Mouse (Mus musculus) hindbrain, embryonic 12.5 days (tissue): Measurements from ENCODE around the gene Mki67. TPM values are rescaled to one million over a fixed set of nuclear protein-coding genes. Genes with fewer than 3 reads are reported as not detected.
"Not testable (repeated sequence)": the region's sequence is repeated elsewhere in the genome, so short reads cannot be mapped to it uniquely, and the experiment has no call there.

Source experiments
- ATAC-seq: fragments of 200-750 bp; cut with Nextera tagmentation; 2 replicates; pipeline ENCODE4 v1.8.0; 2017; ENCODE audit warnings: moderate TSS enrichment; ENCODE audit not compliant: low FRiP score
- H3K27ac ChIP-seq: fragments of 300-500 bp; sonication (generic); 2 replicates; pipeline ENCODE4 v1.5.1; 2016; ENCODE audit warnings: mild to moderate bottlenecking
- H3K27me3 ChIP-seq: fragments of 300-500 bp; sonication (generic); 2 replicates; pipeline ENCODE4 v1.6.1; 2016; ENCODE audit warnings: mild to moderate bottlenecking
- H3K36me3 ChIP-seq: fragments of 300-500 bp; sonication (generic); 2 replicates; pipeline ENCODE4 v1.6.1; 2016; ENCODE audit warnings: mild to moderate bottlenecking
- H3K4me1 ChIP-seq: fragments of 300-500 bp; sonication (generic); 2 replicates; pipeline ENCODE4 v1.6.1; 2016
- H3K4me2 ChIP-seq: fragments of 300-500 bp; sonication (generic); replicated peaks from 2 replicates; pipeline ENCODE4 v1.6.1; 2016; ENCODE audit warnings: mild to moderate bottlenecking
- H3K4me3 ChIP-seq: fragments of 300-500 bp; sonication (generic); 2 replicates; pipeline ENCODE4 v1.5.1; 2016; ENCODE audit warnings: mild to moderate bottlenecking
- H3K9ac ChIP-seq: fragments of 300-500 bp; sonication (generic); 2 replicates; pipeline ENCODE4 v1.6.1; 2016; ENCODE audit warnings: mild to moderate bottlenecking, moderate library complexity
- H3K9me3 ChIP-seq: fragments of 300-500 bp; sonication (generic); replicated peaks from 2 replicates; pipeline ENCODE4 v1.6.1; 2016; ENCODE audit warnings: mild to moderate bottlenecking
- WGBS: fragments of 180-500 bp; shearing (Covaris S2); methylation state at CpG from one replicate; pipeline ENCODE4 v1.1.7; 2016; 5-methylcytosine and 5-hydroxymethylcytosine counted together
- polyA plus RNA-seq: library from polyadenylated mRNA; unstranded; fragments of >200 nt; fragmentation: Nextera tagmentation; extraction: Ambion mirVana; gene quantifications from 2 replicates; pipeline ENCODE4 v1.2.1, GENCODE M21; 2016

Mki67 gene
- polyA plus RNA-seq, 1 experiment from 2014 or later: 37.0 TPM

DNA sequence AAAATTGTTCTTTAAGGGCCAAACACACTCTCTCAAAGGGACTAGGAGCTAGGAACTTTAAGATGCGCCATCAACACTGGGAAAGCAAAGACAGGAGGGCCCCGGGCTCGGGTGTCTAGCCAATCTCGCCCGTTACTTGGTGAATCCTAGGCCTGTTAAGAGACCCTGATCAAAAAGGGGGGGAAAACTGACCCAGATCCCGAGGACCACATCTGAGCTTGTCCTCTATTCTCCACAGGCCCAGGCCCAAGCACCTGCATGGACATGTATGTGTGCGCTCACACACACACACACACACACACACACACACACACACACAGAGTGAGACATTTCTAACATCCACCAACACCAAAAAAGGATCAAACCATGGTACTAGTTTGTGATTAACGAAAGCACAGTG is 2.8 kb downstream of the Mki67 start:
- 77% methylated on average over 8 of the region's 8 CpGs for WGBS
- Histone ChIP-seq H3K4me2 (peak overlapping the region; percentile 93), H3K9me3 (no peaks in the 10 kb centered on the region), H3K4me3 (peak overlapping the region; percentile 69), H3K27me3 (no peaks in the 10 kb centered on the region), H3K4me1 (peaks cover 24% of the 10 kb centered on the region), H3K27ac (no peak overlapping the region), H3K36me3 (0 out of 2 replicates have a peak, but pooled peaks cover 9% of the 10 kb centered on the region), H3K9ac (no peak overlapping the region)
- ATAC-seq: no peak

- Histone ChIP-seq H3K4me1 (peaks cover 24% of the 10 kb centered on the region), H3K9me3 (no peaks in the 10 kb centered on the region), H3K27ac (no peak overlapping the region), H3K4me3 (no peak overlapping the region), H3K4me2 (peak overlapping the region; percentile 93; the same call in 1 of the 2 replicates), H3K27me3 (no peaks in the 10 kb centered on the region), H3K9ac (no peak overlapping the region), H3K36me3 (peaks cover 15% of the 10 kb centered on the region)
- ATAC-seq: no peak
- WGBS: 84% methylated on average over 1 of the region's 1 CpGs
These were observed 3.6 kb downstream of the Mki67 start for GRCm38 (mm10) chr7:135712534-135712933.

DNA sequence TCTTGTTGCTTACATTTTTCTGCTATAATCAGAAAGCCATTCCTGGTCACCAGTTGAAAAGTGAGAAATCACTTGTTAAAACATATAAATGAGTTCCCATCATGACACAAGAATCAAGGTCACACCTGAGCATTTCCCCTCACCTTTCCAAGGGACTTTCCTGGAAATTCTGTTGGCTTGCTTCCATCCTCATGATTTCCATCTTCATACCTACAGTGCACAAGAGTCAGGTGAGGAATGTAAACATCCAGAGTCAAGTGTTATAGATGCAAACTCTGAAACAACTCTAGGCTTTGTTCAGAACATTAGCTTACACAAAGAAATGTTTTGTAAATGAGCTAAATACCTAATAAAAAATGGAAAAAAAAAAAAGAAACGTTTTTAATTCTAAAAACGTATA is 5.5 kb downstream of the Mki67 start:
- ATAC-seq: no peak
- 82% methylated on average over 2 of the region's 2 CpGs for WGBS
- H3K27ac ChIP-seq: no peak overlapping the region
- H3K9ac ChIP-seq: no peak overlapping the region
- no peak overlapping the region for H3K4me3 ChIP-seq
- no peak overlapping the region for H3K4me2 ChIP-seq
- peaks cover 23% of the 10 kb centered on the region for H3K4me1 ChIP-seq
- H3K36me3 ChIP-seq: peaks cover 32% of the 10 kb centered on the region
- H3K27me3 ChIP-seq: no peaks in the 10 kb centered on the region
- H3K9me3 ChIP-seq: no peaks in the 10 kb centered on the region

- no peak overlapping the region for H3K27ac ChIP-seq
- 93% methylated on average over 6 of the region's 6 CpGs for WGBS
- H3K36me3 ChIP-seq: peaks cover 62% of the 10 kb centered on the region
- no peaks in the 10 kb centered on the region for H3K9me3 ChIP-seq
- no peaks in the 10 kb centered on the region for H3K4me1 ChIP-seq
- no peak overlapping the region for H3K9ac ChIP-seq
- no peak overlapping the region for H3K4me2 ChIP-seq
- H3K4me3 ChIP-seq: no peak overlapping the region
- H3K27me3 ChIP-seq: no peaks in the 10 kb centered on the region
- ATAC-seq: no peak
These were observed 10.4 kb downstream of the Mki67 start for GRCm38 (mm10) chr7:135705753-135706152.

DNA sequence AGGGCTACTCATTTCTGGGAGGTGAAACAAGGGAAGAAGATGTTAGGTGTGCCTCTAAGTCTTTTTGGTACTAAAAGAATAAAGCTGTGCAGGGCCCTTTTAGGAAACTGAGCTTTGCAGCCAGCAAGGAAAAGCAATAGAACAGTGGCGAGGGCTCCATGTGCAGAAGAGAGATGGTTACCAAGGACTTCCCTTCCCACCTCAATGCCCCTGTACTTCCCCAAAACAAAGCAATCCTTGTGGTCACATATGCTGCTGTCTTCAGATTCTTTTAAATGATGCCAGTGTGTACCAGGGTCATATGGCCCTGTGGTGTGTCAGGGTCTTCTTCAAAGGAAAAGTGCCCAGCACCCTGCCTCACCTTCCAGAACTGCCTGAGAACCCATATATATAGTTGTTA is 11.1 kb downstream of the Mki67 start:
- H3K9ac ChIP-seq: no peak overlapping the region
- H3K27ac ChIP-seq: no peak overlapping the region
- no peak overlapping the region for H3K4me3 ChIP-seq
- no peaks in the 10 kb centered on the region for H3K4me1 ChIP-seq
- H3K36me3 ChIP-seq: peaks cover 69% of the 10 kb centered on the region
- H3K4me2 ChIP-seq: no peak overlapping the region
- no peak for ATAC-seq
- H3K27me3 ChIP-seq: no peaks in the 10 kb centered on the region
- no peaks in the 10 kb centered on the region for H3K9me3 ChIP-seq
- WGBS: 92% methylated on average over 1 of the region's 1 CpGs

- no peak for ATAC-seq
- H3K4me2 ChIP-seq: no peak overlapping the region
- H3K9ac ChIP-seq: no peak overlapping the region
- H3K36me3 ChIP-seq: peaks cover 74% of the 10 kb centered on the region
- H3K27ac ChIP-seq: no peak overlapping the region
- no peaks in the 10 kb centered on the region for H3K27me3 ChIP-seq
- 96% methylated on average over 8 of the region's 8 CpGs for WGBS
- no peaks in the 10 kb centered on the region for H3K9me3 ChIP-seq
- H3K4me3 ChIP-seq: no peak overlapping the region
- H3K4me1 ChIP-seq: no peaks in the 10 kb centered on the region
These were observed 11.9 kb downstream of the Mki67 start for GRCm38 (mm10) chr7:135704251-135704650.

DNA sequence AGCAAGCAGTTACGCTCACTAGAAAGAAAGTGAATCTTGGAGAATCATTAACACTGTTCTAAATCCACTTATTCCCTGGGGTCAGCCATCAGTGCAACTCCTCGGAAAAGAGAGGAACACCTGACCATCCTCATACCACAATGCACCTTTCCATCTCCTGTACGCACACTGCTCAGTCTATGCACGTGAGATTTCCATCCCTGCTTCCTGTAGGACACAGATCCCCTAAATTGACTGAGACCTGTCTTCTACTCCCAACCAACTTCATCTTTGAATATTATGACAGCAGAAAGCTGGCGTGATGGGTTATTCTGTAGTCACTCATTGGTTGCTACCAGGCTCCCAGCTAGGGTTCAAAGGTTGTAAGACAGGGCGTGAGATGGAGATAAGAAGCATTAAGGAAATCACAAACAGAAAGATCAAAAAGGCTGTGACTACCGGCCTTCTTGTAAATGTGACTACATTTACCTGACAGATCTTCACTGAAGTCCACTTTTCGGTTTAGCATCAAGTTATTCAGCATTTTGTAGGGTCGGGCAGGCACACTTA is 12.5 kb downstream of the Mki67 start:
- Histone ChIP-seq H3K9ac (no peak overlapping the region), H3K9me3 (no peaks in the 10 kb centered on the region), H3K27me3 (no peaks in the 10 kb centered on the region), H3K4me3 (no peak overlapping the region), H3K27ac (no peak overlapping the region), H3K4me2 (no peak overlapping the region), H3K36me3 (peaks cover 74% of the 10 kb centered on the region), H3K4me1 (no peaks in the 10 kb centered on the region)
- ATAC-seq: no peak
- WGBS: 95% methylated on average over 9 of the region's 9 CpGs

- ATAC-seq, H3K4me1 ChIP-seq, H3K9me3 ChIP-seq, H3K27me3 ChIP-seq, H3K4me3 ChIP-seq, H3K4me2 ChIP-seq, H3K27ac ChIP-seq, H3K9ac ChIP-seq: not testable (repeated sequence)
- WGBS: 89% methylated on average over 6 of the region's 6 CpGs
- peaks cover 73% of the 10 kb centered on the region for H3K36me3 ChIP-seq
These were observed 16.8 kb downstream of the Mki67 start for GRCm38 (mm10) chr7:135699351-135699750.

GRCm38 (mm10) chr7:135698362-135698761 is 17.8 kb downstream of the Mki67 start:
- Histone ChIP-seq H3K27ac (no peak overlapping the region), H3K9ac (no peak overlapping the region), H3K36me3 (peaks cover 70% of the 10 kb centered on the region), H3K4me2 (no peak overlapping the region), H3K4me3 (no peak overlapping the region), H3K4me1 (no peaks in the 10 kb centered on the region), H3K9me3 (no peaks in the 10 kb centered on the region), H3K27me3 (no peaks in the 10 kb centered on the region)
- 100% methylated on average over 2 of the region's 2 CpGs for WGBS
- ATAC-seq: no peak

- WGBS: 98% methylated on average over 5 of the region's 5 CpGs
- ATAC-seq, H3K27ac ChIP-seq, H3K27me3 ChIP-seq, H3K4me3 ChIP-seq, H3K9ac ChIP-seq, H3K4me1 ChIP-seq, H3K4me2 ChIP-seq, H3K9me3 ChIP-seq: not testable (repeated sequence)
- peaks cover 71% of the 10 kb centered on the region for H3K36me3 ChIP-seq
These were observed 19.0 kb downstream of the Mki67 start for GRCm38 (mm10) chr7:135697021-135697740.

GRCm38 (mm10) chr7:135696127-135696526 is 20.0 kb downstream of the Mki67 start:
- no peak for ATAC-seq
- H3K36me3 ChIP-seq: peaks cover 80% of the 10 kb centered on the region
- no peak overlapping the region for H3K9ac ChIP-seq
- H3K27me3 ChIP-seq: no peaks in the 10 kb centered on the region
- H3K4me2 ChIP-seq: no peak overlapping the region
- no peaks in the 10 kb centered on the region for H3K4me1 ChIP-seq
- no peak overlapping the region for H3K27ac ChIP-seq
- no peaks in the 10 kb centered on the region for H3K9me3 ChIP-seq
- H3K4me3 ChIP-seq: no peak overlapping the region
- 94% methylated on average over 4 of the region's 4 CpGs for WGBS

- Histone ChIP-seq H3K9me3 (no peaks in the 10 kb centered on the region), H3K4me1 (no peaks in the 10 kb centered on the region), H3K9ac (no peak overlapping the region), H3K27ac (no peak overlapping the region), H3K4me3 (no peak overlapping the region), H3K27me3 (no peaks in the 10 kb centered on the region), H3K4me2 (no peak overlapping the region), H3K36me3 (peaks cover 76% of the 10 kb centered on the region)
- no peak for ATAC-seq
- 96% methylated on average over 5 of the region's 5 CpGs for WGBS
These were observed 21.4 kb downstream of the Mki67 start for GRCm38 (mm10) chr7:135694796-135695195.

- H3K4me2 ChIP-seq: no peak overlapping the region
- no peak for ATAC-seq
- no peaks in the 10 kb centered on the region for H3K4me1 ChIP-seq
- peaks cover 75% of the 10 kb centered on the region for H3K36me3 ChIP-seq
- 92% methylated on average over 4 of the region's 4 CpGs for WGBS
- no peaks in the 10 kb centered on the region for H3K27me3 ChIP-seq
- no peak overlapping the region for H3K4me3 ChIP-seq
- H3K27ac ChIP-seq: no peak overlapping the region
- no peak overlapping the region for H3K9ac ChIP-seq
- H3K9me3 ChIP-seq: no peaks in the 10 kb centered on the region
These were observed 22.0 kb downstream of the Mki67 start for GRCm38 (mm10) chr7:135694130-135694529.
